Mouse (Mus musculus) gastrocnemius, postnatal 25 days (tissue): ENCODE results near the gene Mindy4b-ps. TPM values are rescaled to one million over a fixed set of nuclear protein-coding genes. Genes with fewer than 3 reads are reported as not detected.

ENCODE experiments used
- DNase-seq: peaks from one replicate; pipeline ENCODE4 v3.0.0; 2022
- total RNA-seq, 2 experiments: library from RNA; stranded (reverse); gene quantifications; 1 replicate in 1 of 2; 2 replicates in 1 of 2; pipeline ENCODE4 v1.2.3; 2021

Mindy4b-ps gene
- total RNA-seq, 2 experiments from 2014 or later: not detected

DNA sequence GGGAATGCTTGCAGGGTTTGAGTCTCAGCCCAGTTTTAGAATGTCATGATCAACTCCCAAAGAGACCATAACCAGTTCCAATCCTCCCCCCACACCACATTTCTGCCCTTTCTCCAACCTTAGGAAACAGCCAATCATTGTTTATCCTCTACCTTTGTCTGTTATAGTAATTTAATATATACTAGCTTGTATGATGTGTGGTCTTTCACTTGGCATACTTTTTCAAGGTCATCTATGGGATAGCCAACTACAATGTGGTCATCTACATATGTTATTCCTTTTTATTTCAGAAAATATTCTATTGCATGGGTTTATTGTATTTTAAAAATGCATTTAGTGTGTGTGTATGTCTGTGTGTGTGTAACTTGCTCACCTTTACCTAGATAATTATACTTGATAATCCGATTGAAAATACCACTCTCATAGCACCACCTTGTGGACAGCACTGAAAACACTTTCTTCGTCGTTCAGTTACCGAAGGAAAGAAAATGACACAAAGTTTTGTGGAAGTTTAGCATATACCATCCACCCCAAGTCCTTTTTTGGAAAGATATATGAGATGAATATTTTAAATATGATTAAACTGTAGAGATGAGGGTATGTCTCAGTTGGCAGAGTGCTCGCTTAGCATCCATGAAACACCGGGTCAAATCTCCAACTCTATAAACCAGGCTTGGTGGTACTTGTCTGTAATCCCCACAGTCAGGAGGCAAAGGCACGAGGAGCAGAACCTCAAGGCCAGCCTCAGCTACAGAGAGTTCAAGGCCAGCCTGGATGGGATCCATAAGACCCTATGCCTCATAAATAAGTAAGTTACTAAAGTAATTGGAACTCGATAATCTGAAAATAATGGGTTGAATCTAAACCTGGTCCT is 37.7 kb downstream of the Mindy4b-ps start:
- DNase-seq: no peak

- DNase-seq: no peak
Observed at GRCm38 (mm10) chr3:58783602-58784218, 38.4 kb downstream of the Mindy4b-ps start.

GRCm38 (mm10) chr3:58756429-58756828 is 65.7 kb downstream of the Mindy4b-ps start:
- no peak for DNase-seq

GRCm38 (mm10) chr3:58755769-58756168 is 66.3 kb downstream of the Mindy4b-ps start:
- no peak for DNase-seq

DNA sequence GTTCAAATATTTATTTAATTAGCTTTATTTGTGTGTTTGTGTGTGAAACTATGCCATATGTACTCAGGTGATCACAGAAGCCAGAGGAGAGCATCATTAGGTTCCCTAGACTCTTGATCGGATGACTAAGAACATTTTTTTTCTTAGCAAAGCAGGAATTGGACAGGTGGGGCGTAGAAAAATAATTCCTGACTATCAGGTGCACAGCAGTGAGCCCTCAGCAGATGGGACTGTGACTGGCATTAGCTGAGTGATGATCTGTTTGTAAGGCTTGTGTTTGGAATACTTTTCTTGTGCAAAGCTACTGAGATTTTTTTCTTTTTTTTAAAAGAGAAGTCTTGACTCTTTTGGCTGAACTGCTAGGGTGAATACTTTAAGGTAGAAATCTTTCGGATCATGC is 67.8 kb downstream of the Mindy4b-ps start:
- no peak for DNase-seq

- no peak for DNase-seq
Observed at GRCm38 (mm10) chr3:58751818-58752620, 70.1 kb downstream of the Mindy4b-ps start.

GRCm38 (mm10) chr3:58748724-58749123 is 73.4 kb downstream of the Mindy4b-ps start:
- DNase-seq: no peak

GRCm38 (mm10) chr3:58747924-58748323 is 74.2 kb downstream of the Mindy4b-ps start:
- no peak for DNase-seq

DNA sequence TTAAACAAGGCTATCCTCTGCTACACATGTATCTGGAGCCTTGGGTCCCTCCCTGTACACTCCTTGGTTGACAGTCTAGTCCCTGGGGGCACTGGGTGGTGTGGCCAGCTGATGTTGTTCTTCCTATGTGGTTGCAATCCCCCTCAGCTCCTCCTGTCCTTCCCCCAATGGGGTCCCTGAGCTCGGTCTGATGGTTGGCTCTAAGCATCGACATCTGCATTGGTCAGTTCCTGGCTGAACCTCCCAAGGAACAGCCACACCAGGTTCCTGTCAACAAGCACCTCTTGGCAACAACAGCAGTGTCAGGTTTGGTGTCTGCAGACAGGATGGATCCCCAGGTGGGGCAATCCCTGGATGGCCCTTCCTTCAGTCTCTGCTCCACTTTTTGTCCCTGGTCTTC is 82.6 kb downstream of the Mindy4b-ps start:
- DNase-seq: no peak

Other genes starting within 250 kb of the Mindy4b-ps start
- 100 to 1,000 TPM; 112 to 114 TPM for gene Selenot, start 245.7 kb downstream of the Mindy4b-ps start, total RNA-seq
- not detected for gene Erich6, start 185.1 kb downstream of the Mindy4b-ps start, total RNA-seq
- 1 to 10 TPM; 9.0 to 9.5 TPM for gene Siah2, start 129.9 kb downstream of the Mindy4b-ps start, total RNA-seq
- gene Clrn1, start 63.0 kb upstream of the Mindy4b-ps start, total RNA-seq: not detected
- gene Med12l, start 183.5 kb upstream of the Mindy4b-ps start, total RNA-seq: under 1 TPM; 0.46 to 0.77 TPM